Mouse (Mus musculus) embryonic fibroblast, embryonic 13.5 days (primary cell): Measurements from ENCODE around the gene Obp1b. TPM values are rescaled to one million over a fixed set of nuclear protein-coding genes. Genes with fewer than 3 reads are reported as not detected.
"Not testable (repeated sequence)": the region's sequence is repeated elsewhere in the genome, so short reads cannot be mapped to it uniquely, and the experiment has no call there.

ENCODE experiments used
- H3K27ac ChIP-seq: 2 replicates; pipeline ENCODE4 v1.5.1; 2012; ENCODE audit warnings: low read length, control low read depth, inconsistent platforms; ENCODE audit not compliant: insufficient read depth
- H3K4me1 ChIP-seq: 2 replicates; pipeline ENCODE4 v1.6.1; 2011; ENCODE audit warnings: low read length; ENCODE audit not compliant: control insufficient read depth, insufficient read depth
- H3K4me3 ChIP-seq: 2 replicates; pipeline ENCODE4 v1.5.1; 2011; ENCODE audit warnings: mild to moderate bottlenecking, control low read depth, low read length; ENCODE audit not compliant: insufficient read depth
- CTCF ChIP-seq: IDR thresholded peaks from 2 replicates; pipeline ENCODE4 v1.5.1; 2011; ENCODE audit warnings: mild to moderate bottlenecking, control low read depth, low read length, moderate library complexity, borderline replicate concordance; ENCODE audit not compliant: insufficient read depth
- POLR2A ChIP-seq: IDR thresholded peaks from 2 replicates; pipeline ENCODE4 v1.6.1; 2011; ENCODE audit warnings: low read depth, mild to moderate bottlenecking, control low read depth, low read length, moderate library complexity
- polyA plus RNA-seq: library from polyadenylated mRNA; stranded (reverse); fragments of >200 nt; gene quantifications from 2 replicates; pipeline ENCODE4 v1.2.4, GENCODE M21; 2011; ENCODE audit warnings: low read depth; ENCODE audit not compliant: missing spikeins, insufficient read length

The Obp1b gene
- not detected in 2 replicates for polyA plus RNA-seq

DNA sequence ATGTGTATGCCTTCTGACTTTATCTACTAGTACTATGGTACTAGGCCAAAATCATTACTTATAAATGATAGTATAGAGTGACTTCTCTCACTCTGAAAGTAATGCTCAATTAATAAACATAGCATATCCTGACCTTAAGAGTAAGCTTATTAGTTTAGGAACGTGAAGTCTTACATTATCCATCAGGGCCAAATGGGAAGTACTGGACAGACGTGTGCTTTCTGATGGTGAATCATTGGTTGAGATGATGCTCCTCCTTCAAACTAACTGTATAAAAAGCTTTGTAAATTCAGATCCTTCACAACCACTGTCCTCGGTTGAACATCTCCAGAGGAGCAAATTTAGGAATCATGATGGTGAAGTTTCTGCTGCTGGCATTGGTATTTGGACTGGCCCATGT is at the start of gene Obp1b:
Gene Obp1b (plus strand): TSS at position 301 of the 400 bp plus-strand sequence.
- not testable (repeated sequence) for H3K4me3 ChIP-seq, H3K27ac ChIP-seq, H3K4me1 ChIP-seq

DNA sequence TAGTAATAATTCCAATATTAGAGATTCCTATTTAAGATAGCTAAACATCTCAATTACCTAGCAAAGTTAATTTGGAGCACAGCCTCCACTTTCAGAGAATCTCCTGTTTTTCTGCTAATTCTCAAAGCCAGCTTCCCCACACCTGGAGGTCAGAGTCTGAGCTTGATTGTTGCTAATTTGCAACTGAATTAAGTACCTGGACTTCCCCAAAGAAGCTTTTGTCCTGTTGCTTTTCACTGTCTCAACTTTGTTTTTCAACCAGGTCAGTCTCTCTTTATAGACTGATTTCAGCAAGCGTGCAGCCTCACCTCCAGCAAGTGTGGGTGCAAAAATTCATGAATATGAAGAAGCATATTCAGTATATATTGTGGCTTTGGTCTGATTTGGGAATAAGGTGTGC is 15.6 kb downstream of the Obp1b start:
- not testable (repeated sequence) for H3K4me1 ChIP-seq, H3K4me3 ChIP-seq, H3K27ac ChIP-seq

DNA sequence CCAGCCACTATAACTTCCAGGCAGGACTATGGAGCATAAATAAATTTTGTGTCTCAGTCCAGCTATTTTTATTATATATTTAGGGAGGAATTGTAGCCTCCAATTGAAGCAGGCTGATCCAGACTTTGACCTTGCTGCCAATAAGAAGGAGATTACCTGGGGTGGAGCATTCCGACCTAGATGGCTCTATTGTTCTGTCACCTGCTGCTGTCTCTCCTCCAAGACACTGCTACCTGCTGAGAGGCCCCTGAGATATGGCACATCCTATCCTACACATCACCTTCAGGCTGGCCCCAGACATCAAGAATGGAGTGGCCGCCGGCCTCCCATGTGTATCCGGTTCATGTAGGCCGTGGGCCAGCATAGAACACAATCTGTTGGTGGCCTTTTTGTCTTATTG is 16.3 kb downstream of the Obp1b start:
- TF ChIP-seq POLR2A (no peak), CTCF (no peak)
- H3K4me1 ChIP-seq = no peaks in the 10 kb centered on the region
- H3K27ac ChIP-seq = no peak overlapping the region
- no peak overlapping the region for H3K4me3 ChIP-seq

Other genes starting within 250 kb of the Obp1b start
- not detected in 2 replicates for gene Obp1a, start 95.4 kb upstream of the Obp1b start, polyA plus RNA-seq
- not detected in 2 replicates for gene Gm5938, start 61.3 kb upstream of the Obp1b start, polyA plus RNA-seq
- not detected in 2 replicates for gene Gm14743, start 59.1 kb downstream of the Obp1b start, polyA plus RNA-seq
- not detected in 2 replicates for gene 4930480E11Rik, start 182.9 kb downstream of the Obp1b start, polyA plus RNA-seq